Mouse (Mus musculus): ENCODE measurements around the gene Minos1. TPM values are rescaled to one million over a fixed set of nuclear protein-coding genes. Genes with fewer than 3 reads are reported as not detected.

The Minos1 gene
- polyA plus RNA-seq, 1 experiment from 2014 or later, result 441 TPM

DNA sequence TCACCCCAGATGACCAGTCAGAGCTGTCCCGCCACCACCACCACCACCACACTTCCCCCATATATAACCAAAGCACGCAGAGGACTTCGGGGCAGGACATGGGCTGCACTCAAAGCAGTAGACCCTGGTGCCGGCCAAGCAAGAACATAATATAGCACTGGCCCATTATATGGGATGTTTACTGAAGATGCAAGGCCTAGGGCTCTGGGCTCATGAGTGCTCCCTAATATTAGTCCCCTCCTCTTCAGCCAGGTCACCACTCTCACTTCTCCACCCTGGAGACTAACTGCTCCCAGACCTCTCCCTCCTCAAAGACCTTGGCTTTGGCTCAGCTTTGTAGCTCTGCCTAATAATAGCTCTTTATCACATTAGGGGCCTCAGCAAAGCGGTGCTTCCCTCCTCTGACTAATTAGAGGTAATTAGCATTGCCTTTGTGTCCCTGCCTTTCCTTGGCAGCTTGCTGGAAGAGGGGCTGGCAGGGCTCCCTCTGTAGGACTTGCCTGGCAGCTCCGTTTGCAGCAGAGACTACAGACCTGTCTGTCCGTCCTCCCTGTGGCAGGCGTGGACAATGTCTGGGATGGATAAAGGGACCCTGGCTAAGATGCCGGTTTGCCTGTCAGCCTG, 76.5 kb downstream of the Minos1 start:
- Histone ChIP-seq H3K9ac (no peak overlapping the region), H3K4me1 (no peaks in the 10 kb centered on the region), H3K27ac (no peak overlapping the region), H3K4me2 (replicated peaks) (no peak overlapping the region), H3K9me3 (no peaks in the 10 kb centered on the region), H3K36me3 (no peaks in the 10 kb centered on the region), H3K4me3 (no peak overlapping the region), H3K27me3 (no peaks in the 10 kb centered on the region)
- 43% methylated on average over 9 of the region's 9 CpGs for WGBS
- no peak for ATAC-seq (ENCODE audit: low FRiP score, low read depth)

DNA sequence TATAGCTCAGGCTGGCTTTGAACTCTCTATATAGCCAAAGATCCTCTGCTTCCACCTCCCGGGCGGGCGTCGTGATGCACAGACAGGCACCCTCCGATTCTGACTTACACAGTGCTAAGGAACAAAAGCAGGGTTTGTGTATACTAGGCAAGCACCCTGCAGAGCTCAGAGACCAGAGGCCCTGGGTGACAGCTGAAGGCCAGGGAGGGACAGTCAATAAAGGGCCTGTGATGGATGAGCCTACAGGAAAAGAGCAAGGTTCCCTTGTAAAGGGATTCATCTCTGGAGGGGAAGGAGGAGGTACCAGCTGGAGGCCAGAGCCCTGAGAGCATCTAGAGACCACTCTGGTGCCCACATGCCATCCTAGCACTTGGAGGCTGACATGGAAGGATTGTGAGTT, 77.5 kb downstream of the Minos1 start:
- Histone ChIP-seq H3K4me3 (no peak overlapping the region), H3K27me3 (no peaks in the 10 kb centered on the region), H3K9ac (no peak overlapping the region), H3K36me3 (no peaks in the 10 kb centered on the region), H3K27ac (no peak overlapping the region), H3K4me1 (no peaks in the 10 kb centered on the region), H3K9me3 (no peaks in the 10 kb centered on the region), H3K4me2 (replicated peaks) (no peak overlapping the region)
- ATAC-seq (ENCODE audit: low FRiP score, low read depth), result no peak
- 63% methylated on average over 5 of the region's 5 CpGs for WGBS

DNA sequence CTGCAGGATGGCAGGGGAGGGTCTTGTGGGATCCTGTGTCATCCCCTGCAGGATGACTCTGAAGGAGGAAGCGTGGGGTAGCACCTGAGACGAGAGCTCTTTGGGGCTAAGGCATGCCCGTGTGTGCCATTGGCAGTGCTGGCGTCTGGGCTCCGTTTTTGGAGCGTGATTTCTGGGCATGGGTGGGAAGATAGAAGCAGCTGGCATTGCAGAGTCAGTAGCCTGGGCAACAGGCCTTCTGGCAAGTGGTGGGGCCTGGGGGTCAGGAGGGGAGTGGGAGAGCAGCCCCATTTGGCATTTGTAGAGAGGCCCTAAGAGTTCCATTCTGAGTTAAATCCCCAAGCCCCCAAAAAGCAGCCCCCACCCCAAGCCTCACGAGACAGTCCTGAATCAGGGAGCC, 78.1 kb downstream of the Minos1 start:
- Histone ChIP-seq H3K27me3 (no peaks in the 10 kb centered on the region), H3K4me2 (replicated peaks) (no peak overlapping the region), H3K9me3 (no peaks in the 10 kb centered on the region), H3K36me3 (no peaks in the 10 kb centered on the region), H3K9ac (no peak overlapping the region), H3K4me3 (no peak overlapping the region), H3K27ac (no peak overlapping the region), H3K4me1 (no peaks in the 10 kb centered on the region)
- WGBS, result 80% methylated on average over 7 of the region's 7 CpGs
- ATAC-seq (ENCODE audit: low FRiP score, low read depth), result no peak

Other genes with a start within 250 kb of the Minos1 start
- gene Otud3, start 217.2 kb downstream of the Minos1 start, polyA plus RNA-seq (2015; fragmentation: Nextera tagmentation; extraction: Ambion mirVana), result 2.9 and 3.1 TPM in 2 replicates
- 0.27 and 0.45 TPM in 2 replicates for gene Rnf186, start 164.0 kb downstream of the Minos1 start, polyA plus RNA-seq (2015; fragmentation: Nextera tagmentation; extraction: Ambion mirVana)
- 3.4 and 3.7 TPM in 2 replicates for gene Tmco4, start 158.2 kb downstream of the Minos1 start, polyA plus RNA-seq (2015; fragmentation: Nextera tagmentation; extraction: Ambion mirVana)
- 0.27 and 0.34 TPM in 2 replicates for gene Htr6, start 55.5 kb downstream of the Minos1 start, polyA plus RNA-seq (2015; fragmentation: Nextera tagmentation; extraction: Ambion mirVana)
- 140 and 143 TPM in 2 replicates for gene Nbl1, start 38.1 kb downstream of the Minos1 start, polyA plus RNA-seq (2015; fragmentation: Nextera tagmentation; extraction: Ambion mirVana)
- gene Capzb, start 61.8 kb upstream of the Minos1 start, polyA plus RNA-seq (2015; fragmentation: Nextera tagmentation; extraction: Ambion mirVana), result 396 and 406 TPM in 2 replicates
- gene Pqlc2, start 179.6 kb upstream of the Minos1 start, polyA plus RNA-seq (2015; fragmentation: Nextera tagmentation; extraction: Ambion mirVana), result 16.9 and 18.0 TPM in 2 replicates
- 120 and 124 TPM in 2 replicates for gene Akr7a5, start 179.6 kb upstream of the Minos1 start, polyA plus RNA-seq (2015; fragmentation: Nextera tagmentation; extraction: Ambion mirVana)
- gene Mrto4, start 221.5 kb upstream of the Minos1 start, polyA plus RNA-seq (2015; fragmentation: Nextera tagmentation; extraction: Ambion mirVana), result 118 and 119 TPM in 2 replicates
- 22.8 and 28.0 TPM in 2 replicates for gene Emc1, start 221.5 kb upstream of the Minos1 start, polyA plus RNA-seq (2015; fragmentation: Nextera tagmentation; extraction: Ambion mirVana)
- gene Ubr4, start 221.5 kb upstream of the Minos1 start, polyA plus RNA-seq (2015; fragmentation: Nextera tagmentation; extraction: Ambion mirVana), result 75.6 and 78.3 TPM in 2 replicates